Mouse (Mus musculus): ENCODE measurements around the gene Ift122. TPM values are rescaled to one million over a fixed set of nuclear protein-coding genes. Genes with fewer than 3 reads are reported as not detected.

The Ift122 gene
- total RNA-seq, 2 experiments from 2014 or later, result 31.6 to 35.1 TPM

DNA sequence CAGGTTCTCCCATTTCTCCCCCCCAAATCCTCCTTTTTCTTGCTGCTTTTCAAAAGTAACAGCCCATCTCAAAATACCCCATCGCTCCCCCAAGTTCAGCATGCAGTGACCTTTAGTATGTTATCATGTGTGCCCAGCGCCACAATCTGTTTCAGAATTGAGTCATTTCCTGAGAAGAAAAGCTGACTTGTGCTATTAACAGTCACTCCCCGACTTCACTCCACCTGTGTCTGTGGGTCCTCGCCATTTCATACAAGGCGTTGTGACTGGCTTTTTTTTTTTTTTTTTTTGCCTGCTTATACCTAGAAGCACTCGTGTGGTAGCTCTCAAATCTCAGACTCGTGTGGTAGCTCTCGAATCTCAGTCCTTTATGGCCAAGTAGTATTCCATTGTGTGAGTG lies 92.4 kb downstream of the Ift122 start:
- intact Hi-C loops (cut with DNase I), result no loop called here
- DNase-seq (ENCODE audit: low spot score in 2 of 2), result no peak

DNA sequence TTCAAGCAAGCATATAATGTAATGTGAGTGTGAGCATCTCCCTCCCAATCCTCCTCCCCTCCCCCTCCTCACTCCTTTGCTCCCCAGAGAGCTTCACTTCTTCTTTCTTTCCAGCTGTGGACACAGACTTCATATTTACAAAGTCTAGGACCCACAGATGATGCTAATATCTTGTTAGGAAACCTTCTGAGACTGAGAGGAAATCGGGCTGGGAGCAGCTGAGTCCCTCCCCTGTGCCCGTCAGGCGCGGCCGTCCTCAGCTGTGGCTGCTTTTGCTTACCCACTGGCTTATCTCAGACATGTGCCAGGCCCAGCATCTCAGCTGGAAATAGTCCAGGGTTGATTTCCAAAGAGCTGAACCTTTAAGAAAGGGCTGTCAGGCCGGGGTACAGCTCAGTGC lies 93.1 kb downstream of the Ift122 start:
- no peak for DNase-seq (ENCODE audit: low spot score in 2 of 2)
- intact Hi-C loops (cut with DNase I), result no loop called here

DNA sequence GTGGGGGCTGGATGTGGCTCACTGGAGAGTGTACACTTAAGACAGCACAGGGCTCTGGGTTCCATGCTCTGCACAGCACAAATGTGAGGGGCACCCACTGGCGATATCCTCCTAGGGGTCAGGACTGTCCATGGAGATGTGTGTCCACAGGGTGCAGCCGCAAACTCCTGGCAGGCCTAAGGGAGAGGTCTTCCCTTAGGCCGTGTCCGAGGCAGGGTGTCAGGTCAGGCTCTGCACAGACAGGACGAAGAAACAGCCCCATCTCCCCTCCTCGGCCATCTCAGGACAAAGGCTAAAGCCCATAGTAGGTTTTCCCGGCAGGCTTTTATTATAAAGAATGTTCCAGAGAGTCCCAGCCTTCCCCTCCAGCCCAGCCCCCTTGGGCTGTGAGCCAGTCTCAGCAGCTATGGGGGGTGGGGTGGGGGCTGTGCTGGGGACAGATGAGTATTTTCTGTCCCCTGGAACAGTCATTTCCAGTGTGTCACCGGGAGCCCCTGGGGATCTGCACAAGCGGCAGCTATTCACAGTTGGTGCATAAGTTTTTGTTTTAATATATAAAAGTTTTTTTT lies 101.3 kb downstream of the Ift122 start:
- intact Hi-C loops (cut with DNase I), result no loop called here
- DNase-seq (ENCODE audit: low spot score in 2 of 2), result no peak

DNA sequence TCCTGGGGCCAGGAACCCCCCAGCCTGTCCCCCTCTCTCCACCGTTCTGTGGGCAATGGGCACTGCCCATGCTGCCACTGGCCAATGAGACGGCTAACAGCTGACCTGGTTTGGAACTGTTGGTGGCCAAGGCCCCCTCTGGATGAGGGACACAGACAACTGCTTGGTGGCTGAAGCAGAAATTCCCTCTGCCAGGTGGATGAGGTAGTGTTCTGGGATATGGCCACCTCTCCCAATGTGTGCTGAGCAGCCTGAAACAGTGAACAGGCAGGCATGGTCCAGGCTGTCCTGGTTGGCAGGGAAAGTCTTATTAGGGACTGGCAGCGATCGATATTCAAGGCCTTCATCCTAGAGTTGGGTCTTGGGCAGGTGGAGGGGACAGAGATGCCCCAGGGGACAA lies 101.9 kb downstream of the Ift122 start:
- intact Hi-C loops (cut with DNase I), result no loop called here
- no peak for DNase-seq (ENCODE audit: low spot score in 2 of 2)

DNA sequence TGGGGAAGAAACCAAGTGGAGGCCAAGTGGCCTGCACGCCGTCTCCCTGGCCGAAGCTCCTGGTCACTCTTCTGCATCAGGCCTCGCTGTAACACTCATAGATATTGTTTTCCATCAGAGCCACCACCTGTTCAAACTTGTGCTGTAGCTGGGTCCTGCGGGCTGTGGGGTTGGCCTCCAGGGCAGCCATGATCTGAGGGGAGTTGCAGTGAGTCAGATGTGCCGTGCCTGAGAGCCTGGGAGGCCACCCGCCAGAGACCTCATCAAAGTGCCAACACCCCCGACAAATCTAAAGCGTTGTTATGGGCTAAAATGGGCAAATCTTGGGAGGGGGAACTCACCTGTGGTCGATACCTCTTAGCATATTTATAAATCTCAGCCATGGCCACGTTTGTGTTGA lies 102.4 kb downstream of the Ift122 start:
- intact Hi-C loops (cut with DNase I), result no loop called here
- DNase-seq (ENCODE audit: low spot score in 2 of 2), result no peak

DNA sequence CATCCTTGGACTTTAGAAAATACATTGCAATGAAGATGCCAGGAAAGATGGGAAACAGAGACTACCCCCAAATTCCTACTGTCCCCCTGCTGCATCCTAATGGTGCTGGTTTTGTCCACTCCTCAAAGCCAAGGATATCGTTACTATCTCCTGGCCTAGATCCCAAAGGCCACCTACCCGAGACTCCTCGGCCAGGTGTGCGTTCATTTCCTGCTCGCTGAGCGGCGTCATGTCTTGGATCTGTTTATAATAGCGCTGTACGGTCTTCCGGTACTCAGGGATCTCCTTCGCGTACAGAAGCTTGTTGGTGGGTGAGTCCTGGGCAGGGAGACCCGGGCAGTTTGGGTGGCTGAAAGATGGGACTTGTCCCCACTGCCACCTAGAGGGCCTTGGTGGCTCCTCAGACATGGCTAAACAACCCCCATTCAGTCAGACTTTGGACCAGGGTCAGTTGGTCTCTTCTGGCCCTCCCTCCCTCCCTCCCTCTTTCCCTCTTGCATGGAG lies 103.2 kb downstream of the Ift122 start:
- DNase-seq (ENCODE audit: low spot score in 2 of 2), result no peak
- intact Hi-C loops (cut with DNase I), result no loop called here

DNA sequence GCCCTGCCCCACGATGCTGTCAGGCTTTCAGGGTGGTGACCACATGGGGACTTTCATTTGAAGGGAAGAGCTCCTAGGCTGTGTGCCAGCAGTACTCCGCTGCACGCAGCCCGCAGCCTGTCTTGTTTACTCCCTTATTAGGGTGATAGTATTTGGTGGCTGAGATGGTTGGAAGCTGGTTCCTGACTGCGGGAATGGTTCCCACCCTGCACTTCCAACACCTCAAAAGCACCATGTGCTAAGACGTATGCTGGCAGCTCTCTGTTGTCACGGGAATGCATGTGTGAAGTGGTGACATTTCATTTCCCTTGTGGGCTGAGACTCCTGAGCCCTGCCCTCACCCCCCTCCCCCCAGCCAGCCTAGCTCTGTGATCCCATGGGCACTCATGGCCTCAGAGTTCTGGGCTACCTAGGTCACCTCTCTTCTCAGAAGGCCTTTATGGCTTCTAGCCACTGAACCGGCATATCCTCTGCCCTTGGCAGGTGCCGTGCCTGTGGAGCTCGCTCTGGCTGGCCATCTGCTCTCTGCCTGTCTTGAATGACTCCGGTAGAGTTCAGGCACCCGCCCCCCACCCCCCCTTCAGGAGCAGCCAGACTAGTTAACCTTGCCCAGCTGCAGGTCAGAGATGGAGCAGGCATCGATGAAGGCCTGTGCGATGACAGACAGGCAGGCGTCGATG lies 103.8 kb downstream of the Ift122 start:
- intact Hi-C loops (cut with DNase I), result no loop called here
- DNase-seq (ENCODE audit: low spot score in 2 of 2), result peak in 1 of 2 experiments; percentile 65

DNA sequence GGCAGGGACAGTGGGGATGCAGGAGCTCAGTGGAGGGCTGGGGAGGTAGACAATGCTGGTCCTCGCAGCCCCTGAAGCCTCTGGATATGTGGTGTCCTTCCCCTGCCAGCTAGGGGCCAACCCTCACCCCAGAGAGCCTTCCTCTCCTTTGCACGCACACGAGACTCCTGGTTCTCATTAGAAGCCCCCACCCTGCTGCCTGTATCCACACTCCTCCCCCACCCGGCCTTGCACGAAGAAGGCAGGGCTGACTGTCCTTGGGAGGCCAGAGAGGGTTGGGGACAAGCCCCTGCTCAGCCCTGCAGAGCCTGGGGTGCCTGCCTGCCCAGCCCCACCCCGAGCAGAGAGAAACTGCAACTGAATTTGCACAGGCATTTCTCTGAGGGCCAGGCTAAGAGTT lies 104.4 kb downstream of the Ift122 start:
- intact Hi-C loops (cut with DNase I), result no loop called here
- no peak for DNase-seq (ENCODE audit: low spot score in 2 of 2)

DNA sequence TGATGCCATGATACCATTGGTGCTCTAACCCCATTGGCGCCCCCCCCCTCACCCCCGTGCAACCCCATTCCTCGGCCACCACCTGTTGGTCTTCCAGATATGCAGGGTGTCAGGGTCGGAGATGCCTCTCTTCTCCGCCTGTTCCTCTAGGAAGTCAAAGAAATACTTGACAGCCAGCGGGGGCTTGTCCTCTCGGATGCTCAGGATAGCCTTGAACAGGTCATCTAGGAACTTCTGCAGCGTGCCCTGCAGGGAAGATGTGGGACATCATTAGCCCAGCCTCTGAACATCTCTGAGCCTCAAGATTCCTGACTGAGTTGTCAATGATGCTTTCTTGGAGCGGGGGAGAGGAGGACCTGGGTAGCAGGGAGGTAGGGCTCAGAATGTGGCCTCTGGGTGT lies 105.2 kb downstream of the Ift122 start:
- no peak for DNase-seq (ENCODE audit: low spot score in 2 of 2)
- intact Hi-C loops (cut with DNase I), result no loop called here

DNA sequence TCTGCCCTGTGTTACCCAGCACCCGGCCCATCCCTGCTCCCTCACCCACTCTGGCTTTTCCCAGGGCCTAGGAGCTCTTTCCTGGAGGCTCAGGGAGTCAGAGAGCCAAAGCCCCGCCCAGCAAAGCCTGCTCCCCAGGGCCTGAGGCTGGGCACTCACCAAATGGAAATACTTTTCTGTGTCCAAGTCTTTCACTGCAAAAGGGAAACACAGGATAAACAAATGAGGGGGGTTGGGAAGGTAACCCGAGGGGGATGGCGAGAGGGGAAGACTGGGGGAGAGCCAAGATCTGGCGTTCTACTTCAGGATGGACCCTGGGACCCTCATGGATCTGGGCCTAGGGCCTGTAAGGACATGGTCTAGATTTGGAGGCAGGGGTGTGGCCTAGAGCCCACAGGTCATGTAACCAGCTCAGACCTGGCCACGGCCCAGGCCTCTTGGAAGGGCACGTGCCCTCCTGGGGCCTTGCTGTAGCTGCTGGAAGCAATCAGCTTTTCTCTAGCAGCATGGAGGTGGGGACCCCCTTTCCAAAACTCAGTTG lies 106.0 kb downstream of the Ift122 start:
- DNase-seq (ENCODE audit: low spot score in 2 of 2), result no peak
- intact Hi-C loops (cut with DNase I), result no loop called here

DNA sequence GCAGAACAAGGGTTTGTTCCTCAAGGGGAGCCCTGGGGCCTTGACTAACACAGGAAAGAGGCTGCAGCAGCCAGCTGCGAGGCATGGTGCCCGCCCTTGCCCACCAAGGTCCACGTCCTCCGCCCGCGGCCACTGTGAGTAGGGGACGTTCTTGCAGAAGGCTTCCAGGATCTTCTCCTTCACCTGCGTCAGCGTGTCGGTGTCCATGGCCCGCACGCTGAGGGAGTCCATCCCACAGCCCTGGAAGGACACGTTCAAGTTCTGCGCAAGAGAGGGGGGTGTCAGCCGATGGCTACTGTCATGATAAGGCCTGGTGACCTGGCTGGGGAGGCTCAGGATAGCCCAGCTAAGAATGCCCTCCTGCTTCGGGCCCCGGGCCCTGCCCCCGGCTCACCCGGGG lies 107.1 kb downstream of the Ift122 start:
- DNase-seq (ENCODE audit: low spot score in 2 of 2), result no peak
- intact Hi-C loops (cut with DNase I), result no loop called here

DNA sequence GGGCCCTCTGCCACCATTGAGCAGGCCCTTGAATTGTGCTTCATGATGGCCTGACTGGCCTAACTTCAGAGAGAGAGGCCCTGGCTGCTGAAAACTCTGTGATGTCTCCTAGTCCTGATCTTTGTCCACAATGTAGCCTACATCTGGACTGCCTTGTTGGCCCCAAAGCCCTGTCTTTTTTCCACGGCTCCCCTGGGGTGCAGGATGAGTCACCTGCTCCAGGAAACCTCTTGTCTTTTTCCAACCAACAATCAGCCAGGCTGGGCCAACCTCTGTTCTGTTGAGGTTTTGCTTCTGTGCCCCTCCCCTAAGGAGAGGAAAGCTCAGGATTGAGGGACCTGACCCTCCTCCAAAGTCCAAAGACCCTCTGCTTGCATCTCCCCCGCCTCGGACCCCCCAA lies 108.5 kb downstream of the Ift122 start:
- DNase-seq (ENCODE audit: low spot score in 2 of 2), result no peak
- intact Hi-C loops (cut with DNase I), result no loop called here

DNA sequence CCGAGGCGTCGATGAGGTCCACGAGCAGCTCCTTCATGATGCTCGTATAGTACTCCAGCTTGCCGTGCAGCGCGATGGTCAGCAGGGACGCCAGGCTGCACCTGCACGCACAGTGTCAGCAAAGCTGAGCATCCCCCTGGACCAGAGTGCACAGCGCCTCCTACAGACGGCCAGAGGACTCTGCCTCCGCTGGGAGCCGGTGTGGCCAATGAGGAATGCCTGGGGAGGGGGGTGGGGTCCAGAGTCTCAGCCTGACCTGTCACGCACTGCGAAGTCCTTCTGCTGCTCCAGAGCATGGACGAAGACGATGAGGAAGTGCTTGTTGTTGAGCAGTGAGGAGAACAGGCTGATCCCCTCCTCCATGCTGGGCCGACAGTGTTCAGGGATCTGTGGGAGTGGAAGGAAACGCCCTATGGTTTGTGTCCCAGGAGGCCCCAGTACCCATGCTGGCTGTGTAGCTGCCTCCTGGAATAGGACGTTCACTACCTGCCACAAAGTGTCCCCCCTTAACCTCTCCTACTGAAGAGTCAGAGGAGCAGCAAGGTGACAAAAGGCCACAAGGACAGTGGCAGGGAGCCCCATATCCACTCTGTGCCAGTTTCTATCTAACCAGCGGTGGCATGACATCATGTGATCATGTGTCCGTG lies 109.3 kb downstream of the Ift122 start:
- intact Hi-C loops (cut with DNase I), result no loop called here

DNA sequence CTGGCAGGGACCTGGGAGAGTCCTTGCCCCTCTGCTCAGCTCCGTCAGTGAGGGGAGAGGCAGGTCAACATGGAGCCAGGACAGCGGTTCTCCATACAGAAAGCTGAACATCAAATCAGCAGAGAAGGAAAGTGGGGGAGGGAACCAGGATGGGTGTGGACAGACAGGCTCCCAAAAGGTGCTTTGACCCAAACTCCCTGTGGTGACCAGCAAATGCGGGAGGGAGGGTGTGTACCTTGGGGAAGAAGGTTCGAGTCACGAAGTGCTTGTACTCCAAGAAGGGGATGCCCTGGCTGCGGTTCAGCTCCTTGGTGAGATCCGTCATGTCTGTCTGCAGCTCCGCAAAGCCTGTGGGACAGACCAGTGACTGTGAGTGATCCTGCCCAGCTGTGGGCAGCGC lies 110.4 kb downstream of the Ift122 start:
- intact Hi-C loops (cut with DNase I), result no loop called here
- DNase-seq (ENCODE audit: low spot score in 2 of 2), result no peak

More for the DNA sequence above, 109.3 kb downstream of the Ift122 start:
- DNase-seq (ENCODE audit: low spot score in 2 of 2), result no peak

DNA sequence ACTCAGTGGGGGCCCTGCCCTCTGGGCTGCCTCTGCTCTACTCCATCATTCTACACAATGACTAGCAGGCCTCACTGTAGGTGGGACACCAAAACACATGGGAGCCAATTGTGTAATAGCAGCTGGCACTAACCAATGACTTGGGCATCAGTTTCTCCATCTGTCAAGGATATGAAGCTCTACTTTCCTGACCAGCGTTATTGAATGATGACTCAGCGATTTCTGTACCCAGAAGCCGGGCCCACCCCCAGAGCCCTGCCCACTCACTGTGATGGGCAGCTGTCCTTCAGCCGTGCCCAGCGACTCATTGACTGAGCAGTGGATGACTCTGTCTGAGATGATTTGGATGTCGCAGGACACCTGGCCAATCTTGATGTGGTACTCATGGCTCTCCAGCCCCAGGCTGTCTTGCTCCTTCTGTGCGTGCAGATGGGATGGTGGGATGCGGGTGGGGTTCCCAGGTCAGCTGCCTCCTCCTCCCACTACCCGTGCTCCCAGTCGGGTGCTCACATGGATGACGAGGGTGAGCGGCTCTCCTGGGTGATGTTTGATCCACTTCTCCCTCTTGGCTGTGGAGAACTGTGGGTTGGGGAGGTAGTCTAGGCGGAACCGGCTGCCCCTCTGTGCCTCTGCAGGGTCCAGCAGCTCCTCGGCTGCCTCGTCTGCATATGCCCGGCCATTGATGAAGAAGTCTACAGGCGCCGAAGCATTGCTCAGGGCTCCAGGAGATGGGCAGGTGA lies 113.1 kb downstream of the Ift122 start:
- intact Hi-C loops (cut with DNase I), result no loop called here

DNA sequence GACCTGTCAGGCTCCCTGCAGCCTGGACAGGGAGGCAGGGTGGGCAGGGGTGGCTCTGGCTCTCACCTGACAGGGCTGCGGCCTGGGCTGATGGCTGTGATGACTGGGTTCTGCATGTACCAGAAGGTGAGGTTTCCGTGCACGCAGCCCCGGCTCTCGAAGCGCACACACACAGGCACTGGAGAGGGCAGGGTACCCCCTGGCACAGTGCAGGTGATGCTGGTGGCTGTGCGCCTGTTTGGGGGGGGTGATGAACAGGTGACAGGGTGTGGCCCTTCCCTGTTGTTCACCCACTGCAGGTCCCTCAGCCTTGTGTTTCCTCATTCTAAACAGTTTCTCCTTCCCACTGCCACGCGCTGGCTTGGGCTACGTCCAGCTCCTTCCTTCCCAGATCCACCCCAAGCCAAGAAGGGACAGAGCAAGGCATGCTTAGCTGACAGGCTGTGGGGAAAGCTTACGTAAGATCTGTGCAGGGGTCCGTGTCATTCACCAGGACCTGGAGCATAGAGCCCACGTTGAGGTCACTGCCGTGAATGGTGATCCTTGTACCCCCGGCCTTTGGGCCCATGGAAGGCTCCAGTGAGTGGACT lies 114.1 kb downstream of the Ift122 start:
- no peak for DNase-seq (ENCODE audit: low spot score in 2 of 2)
- intact Hi-C loops (cut with DNase I), result no loop called here

More for the DNA sequence above, 113.1 kb downstream of the Ift122 start:
- no peak for DNase-seq (ENCODE audit: low spot score in 2 of 2)

DNA sequence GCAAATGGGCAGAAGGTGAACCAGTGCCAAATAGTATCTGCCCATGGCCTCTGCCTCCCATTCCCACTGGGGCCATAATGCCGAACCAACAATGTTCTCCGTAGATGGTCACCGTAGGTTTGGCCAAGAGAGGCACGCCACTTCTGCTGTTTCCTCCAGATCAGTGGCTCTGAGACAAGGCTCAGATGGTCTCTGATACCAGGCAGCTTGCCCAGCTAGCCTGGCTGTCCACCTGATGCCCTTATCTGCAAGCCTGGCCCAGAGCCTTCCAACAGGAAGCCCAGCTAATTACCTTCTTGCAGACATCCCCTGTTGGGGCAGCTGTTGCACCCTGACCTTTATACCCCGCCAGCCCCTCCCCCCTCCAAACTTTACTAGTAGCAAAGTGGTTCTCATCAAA lies 114.8 kb downstream of the Ift122 start:
- no peak for DNase-seq (ENCODE audit: low spot score in 2 of 2)

DNA sequence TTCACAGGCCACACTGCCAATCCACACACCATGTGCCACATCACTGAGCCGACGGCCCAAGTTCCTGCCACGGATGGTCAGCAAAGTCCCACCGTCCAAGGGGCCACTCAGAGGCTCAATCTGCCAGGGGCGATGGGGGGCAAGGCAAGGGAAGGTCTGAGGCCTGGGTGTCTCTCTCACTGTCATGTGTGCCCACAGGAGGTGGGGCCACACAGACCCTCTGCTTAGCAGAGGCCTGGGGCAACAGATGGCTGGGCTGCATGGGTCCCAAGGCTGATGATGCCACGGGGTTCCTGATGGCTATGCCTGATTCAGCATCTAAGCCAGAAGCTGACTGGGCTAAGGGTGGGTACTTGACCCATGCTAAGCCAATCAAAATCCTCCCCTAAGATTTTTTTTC lies 115.4 kb downstream of the Ift122 start:
- intact Hi-C loops (cut with DNase I), result no loop called here
- no peak for DNase-seq (ENCODE audit: low spot score in 2 of 2)

More for the DNA sequence above, 114.8 kb downstream of the Ift122 start:
- intact Hi-C loops (cut with DNase I), result no loop called here

DNA sequence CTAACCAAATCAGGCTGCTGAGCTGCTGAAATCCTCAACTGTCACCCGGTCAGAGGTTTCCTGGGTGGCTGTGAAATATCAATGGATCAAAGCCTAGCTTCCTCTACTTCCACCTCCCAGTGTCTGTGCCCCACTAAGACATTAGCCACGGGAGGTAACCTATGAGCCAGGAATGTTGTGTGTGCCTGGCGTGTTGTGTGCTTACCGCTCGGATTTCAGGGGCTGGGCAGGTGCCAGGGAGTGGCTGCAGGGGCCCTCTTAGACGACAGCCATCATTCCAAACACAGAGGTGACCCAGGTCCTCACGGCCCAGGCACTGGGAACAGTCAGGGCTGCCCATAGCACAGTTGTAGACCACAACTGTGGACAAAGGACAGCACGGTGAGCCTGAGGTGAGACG lies 115.8 kb downstream of the Ift122 start:
- no peak for DNase-seq (ENCODE audit: low spot score in 2 of 2)
- intact Hi-C loops (cut with DNase I), result no loop called here

DNA sequence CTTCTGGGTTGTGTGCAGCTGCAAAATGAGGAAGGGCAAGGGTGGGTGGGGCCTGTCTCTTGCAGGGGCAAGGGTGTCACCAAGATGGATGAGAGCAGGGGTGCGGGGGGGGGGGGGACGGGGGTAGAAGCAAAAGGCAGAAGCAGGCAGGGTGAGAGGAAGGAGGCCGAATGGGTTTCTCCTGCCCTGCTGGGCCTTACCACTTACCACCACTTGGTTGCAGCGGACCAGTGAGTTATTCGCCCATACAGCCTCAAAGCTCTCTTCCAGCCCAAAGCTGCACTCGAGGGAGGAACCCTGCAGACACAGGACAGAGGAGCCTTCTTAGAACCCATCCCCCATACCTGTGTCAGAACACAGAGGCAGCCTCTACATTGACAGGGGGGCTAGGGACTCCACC lies 116.7 kb downstream of the Ift122 start:
- intact Hi-C loops (cut with DNase I), result no loop called here

More for the DNA sequence above, 116.7 kb downstream of the Ift122 start:
- DNase-seq (ENCODE audit: low spot score in 2 of 2), result no peak

Data from left cerebral cortex, postnatal 14 days (tissue).